Mouse (Mus musculus) neural tube, embryonic 11.5 days (tissue): Measurements from ENCODE around the gene Cfap44. TPM values are rescaled to one million over a fixed set of nuclear protein-coding genes. Genes with fewer than 3 reads are reported as not detected.

Experiments
- ATAC-seq: fragments of 200-750 bp; cut with Nextera tagmentation; 2 replicates; pipeline ENCODE4 v1.8.0; 2017; ENCODE audit warnings: moderate number of reproducible peaks, mild to moderate bottlenecking, moderate TSS enrichment, moderate library complexity; ENCODE audit not compliant: insufficient read depth, low FRiP score, low TSS enrichment
- DNase-seq: peaks from one replicate; pipeline ENCODE4 v3.0.0-alpha.2; 2015; ENCODE audit warnings: low spot score
- H3K27ac ChIP-seq: fragments of 300-500 bp; sonication (generic); 2 replicates; pipeline ENCODE4 v1.5.1; 2014; ENCODE audit warnings: low read depth, mild to moderate bottlenecking, low read length
- H3K27me3 ChIP-seq: fragments of 300-500 bp; sonication (generic); 2 replicates; pipeline ENCODE4 v1.6.1; 2014; ENCODE audit warnings: mild to moderate bottlenecking, low read length, mixed read lengths; ENCODE audit not compliant: control insufficient read depth, insufficient read depth
- H3K36me3 ChIP-seq: fragments of 300-500 bp; sonication (generic); 2 replicates; pipeline ENCODE4 v1.6.1; 2014; ENCODE audit warnings: mild to moderate bottlenecking, low read length, moderate library complexity, mixed read lengths; ENCODE audit not compliant: control insufficient read depth, insufficient read depth
- H3K4me1 ChIP-seq: fragments of 300-500 bp; sonication (generic); 2 replicates; pipeline ENCODE4 v1.6.1; 2014; ENCODE audit warnings: low read length, mixed read lengths; ENCODE audit not compliant: control insufficient read depth, insufficient read depth
- H3K4me2 ChIP-seq: fragments of 300-500 bp; sonication (generic); 2 replicates; pipeline ENCODE4 v1.6.1; 2014; ENCODE audit warnings: low read depth, mild to moderate bottlenecking, moderate library complexity
- H3K4me3 ChIP-seq: fragments of 300-500 bp; sonication (generic); 2 replicates; pipeline ENCODE4 v1.5.1; 2014; ENCODE audit warnings: low read depth, low read length
- H3K9ac ChIP-seq: fragments of 300-500 bp; sonication (generic); 2 replicates; pipeline ENCODE4 v1.6.1; 2014; ENCODE audit warnings: mild to moderate bottlenecking, low read length
- H3K9me3 ChIP-seq: fragments of 300-500 bp; sonication (generic); 2 replicates; pipeline ENCODE4 v1.6.1; 2016; ENCODE audit warnings: low read length; ENCODE audit not compliant: control insufficient read depth
- WGBS: fragments of 180-500 bp; shearing (Covaris S2); extraction: QIAGEN DNeasy Blood & Tissue Kit; methylation state at CpG from one replicate; pipeline ENCODE4 v1.1.7; 2014; 5-methylcytosine and 5-hydroxymethylcytosine counted together
- polyA plus RNA-seq: library from polyadenylated mRNA; unstranded; fragments of >200 nt; fragmentation: Nextera tagmentation; extraction: Ambion mirVana; gene quantifications from 2 replicates; pipeline ENCODE4 v1.2.1, GENCODE M21; 2014

Cfap44 gene
- polyA plus RNA-seq, 1 experiment from 2014 or later: 0.44 TPM

DNA sequence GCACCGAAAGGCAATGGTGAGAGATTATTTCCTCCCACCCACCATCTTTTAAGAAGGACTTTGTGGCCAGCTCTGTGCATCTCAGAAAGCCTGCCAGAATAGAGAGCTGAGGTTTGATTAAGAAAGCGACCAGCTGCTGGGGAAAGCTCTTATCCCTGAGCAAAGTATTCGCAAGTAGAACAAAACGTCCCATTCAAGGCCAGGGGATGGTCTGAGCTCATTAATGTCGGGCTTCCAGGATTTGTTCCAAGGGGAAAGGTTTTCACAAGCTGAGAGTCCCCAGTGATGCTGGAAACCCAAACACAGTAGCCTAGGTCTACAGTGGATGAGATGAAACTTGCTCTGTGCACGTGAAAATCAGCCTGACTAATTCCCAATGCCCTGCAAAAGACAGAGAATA lies 99.3 kb downstream of the Cfap44 start:
- no peaks in the 10 kb centered on the region; the same call in 1 of the 2 replicates for H3K4me1 ChIP-seq
- no peak for ATAC-seq

DNA sequence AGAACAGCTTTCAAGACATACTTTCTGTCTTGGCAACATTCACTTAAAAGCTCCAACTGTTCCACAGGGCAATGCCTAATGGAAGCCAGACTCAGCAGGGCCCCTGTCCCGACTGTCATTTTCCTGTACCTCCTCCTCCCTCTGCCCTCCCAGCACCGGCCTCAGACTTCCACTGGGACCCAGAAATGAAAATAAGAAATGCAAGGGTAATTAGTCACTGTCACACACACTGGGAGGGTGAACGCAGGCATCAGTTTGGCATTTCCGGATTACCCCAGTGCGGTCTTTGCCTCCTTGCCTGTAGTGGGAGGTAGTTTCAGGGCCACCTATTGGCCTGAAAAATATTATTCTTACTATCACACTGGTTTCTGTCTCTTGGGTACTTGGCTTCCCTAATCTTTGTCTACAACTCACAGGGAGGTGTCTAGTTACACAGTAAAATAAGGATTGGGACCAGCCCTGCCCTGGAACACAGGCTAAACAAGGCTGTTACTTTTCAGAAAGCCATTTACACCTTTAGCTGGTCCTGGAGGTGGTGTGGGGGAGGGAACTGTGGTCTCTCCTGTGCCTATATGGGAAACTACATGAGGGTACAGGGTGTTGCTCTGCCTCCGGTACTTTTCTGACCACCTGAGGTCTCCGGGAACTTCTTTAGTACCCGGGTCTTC lies 100.0 kb downstream of the Cfap44 start:
- no peak overlapping the region for H3K4me2 ChIP-seq
- H3K27me3 ChIP-seq: no peaks in the 10 kb centered on the region
- no peak for ATAC-seq
- no peak overlapping the region for H3K27ac ChIP-seq
- no peak overlapping the region for H3K4me3 ChIP-seq
- 43% methylated on average over 8 of the region's 8 CpGs for WGBS
- H3K9me3 ChIP-seq: no peaks in the 10 kb centered on the region
- no peaks in the 10 kb centered on the region; the same call in 1 of the 2 replicates for H3K4me1 ChIP-seq
- H3K9ac ChIP-seq: no peak overlapping the region
- H3K36me3 ChIP-seq: peaks cover 41% of the 10 kb centered on the region
- peak; percentile 67 for DNase-seq

More for the DNA sequence above, 99.3 kb downstream of the Cfap44 start:
- DNase-seq: no peak
- Histone ChIP-seq H3K36me3 (peaks cover 36% of the 10 kb centered on the region), H3K4me2 (no peak overlapping the region), H3K27me3 (no peaks in the 10 kb centered on the region), H3K27ac (no peak overlapping the region), H3K9ac (no peak overlapping the region), H3K9me3 (no peaks in the 10 kb centered on the region), H3K4me3 (no peak overlapping the region)
- 40% methylated on average over 6 of the region's 6 CpGs for WGBS

DNA sequence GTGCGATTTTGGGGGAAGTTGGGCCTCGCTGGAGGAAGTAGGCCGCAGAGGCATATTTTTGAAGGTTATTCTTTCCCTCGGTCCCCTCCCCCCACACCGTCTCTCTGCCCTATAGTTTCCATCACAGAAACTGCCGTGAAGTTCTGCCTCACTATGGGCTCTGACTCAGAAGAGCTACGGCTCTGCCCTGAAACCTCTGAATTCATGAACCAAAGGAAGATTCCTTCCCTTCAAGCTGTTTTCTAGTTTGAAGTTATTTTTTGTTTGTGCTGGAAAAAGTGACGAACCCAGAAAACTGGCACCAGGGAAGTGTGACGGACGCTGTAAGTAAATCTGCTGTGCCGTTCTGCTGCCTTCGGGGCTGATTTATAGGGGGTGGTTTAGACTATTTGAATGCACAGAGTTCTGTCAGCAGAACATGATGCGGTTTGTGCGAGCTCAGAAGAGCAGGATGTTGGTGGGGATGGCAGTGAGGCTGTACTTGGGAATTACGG lies 102.4 kb downstream of the Cfap44 start:
- Histone ChIP-seq H3K4me1 (no peaks in the 10 kb centered on the region; the same call in 1 of the 2 replicates), H3K4me3 (no peak overlapping the region), H3K27ac (no peak overlapping the region), H3K36me3 (peaks cover 53% of the 10 kb centered on the region), H3K9me3 (no peaks in the 10 kb centered on the region), H3K9ac (no peak overlapping the region), H3K4me2 (no peak overlapping the region; the same call in 1 of the 2 replicates), H3K27me3 (no peaks in the 10 kb centered on the region)
- no peak for DNase-seq
- no peak for ATAC-seq
- 81% methylated on average over 15 of the region's 15 CpGs for WGBS

DNA sequence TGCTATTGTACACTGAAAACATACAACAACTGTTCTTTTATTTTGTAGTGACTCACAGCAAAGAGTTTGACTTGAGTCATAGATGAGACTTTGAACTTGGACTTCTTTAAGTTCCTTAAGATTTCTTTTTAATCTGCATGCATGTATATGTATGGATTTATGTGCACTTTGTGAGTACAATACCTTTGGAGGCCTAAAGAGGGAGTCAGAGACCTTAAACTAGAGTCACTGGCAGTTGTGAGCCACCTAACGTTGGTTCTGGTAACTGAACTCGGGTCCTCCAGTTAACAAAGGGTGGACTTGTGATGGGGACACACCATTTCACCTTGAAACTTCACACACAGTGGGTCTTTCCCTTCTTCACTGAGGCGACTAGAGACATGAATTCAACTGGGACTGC lies 103.9 kb downstream of the Cfap44 start:
- DNase-seq (no peak), ATAC-seq (no peak)
- no peaks in the 10 kb centered on the region for H3K9me3 ChIP-seq
- H3K4me2 ChIP-seq: no peak overlapping the region
- peaks cover 56% of the 10 kb centered on the region for H3K36me3 ChIP-seq
- H3K4me1 ChIP-seq: no peaks in the 10 kb centered on the region; the same call in 1 of the 2 replicates
- no peaks in the 10 kb centered on the region for H3K27me3 ChIP-seq
- H3K4me3 ChIP-seq: no peak overlapping the region
- H3K27ac ChIP-seq: no peak overlapping the region
- WGBS: 91% methylated on average over 3 of the region's 3 CpGs
- no peak overlapping the region for H3K9ac ChIP-seq

DNA sequence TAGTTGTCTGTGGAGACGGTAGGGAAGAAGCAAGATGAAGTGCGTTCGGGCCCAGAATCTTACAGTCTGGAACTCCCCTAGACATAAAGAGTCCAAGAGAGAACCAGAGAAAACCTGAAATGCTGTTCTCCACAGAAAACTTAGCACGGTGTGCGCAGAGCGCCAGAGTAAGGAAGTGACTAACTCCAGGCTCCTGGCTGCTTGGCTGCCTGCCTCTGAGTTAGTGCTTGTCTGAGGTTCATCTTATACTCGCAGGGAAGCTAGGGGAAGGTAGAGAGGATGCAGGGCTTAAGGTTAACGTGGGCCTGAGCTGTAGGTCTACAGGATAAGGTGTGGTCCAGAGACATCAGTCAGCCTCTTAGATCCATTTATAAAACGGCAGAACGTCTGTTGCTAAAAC lies 107.2 kb downstream of the Cfap44 start:
- DNase-seq (no peak), ATAC-seq (no peak)
- 93% methylated on average over 10 of the region's 10 CpGs for WGBS
- H3K27ac ChIP-seq: no peak overlapping the region
- peaks cover 51% of the 10 kb centered on the region for H3K36me3 ChIP-seq
- H3K27me3 ChIP-seq: no peaks in the 10 kb centered on the region
- H3K4me2 ChIP-seq: no peak overlapping the region
- no peak overlapping the region for H3K9ac ChIP-seq
- H3K4me3 ChIP-seq: no peak overlapping the region
- H3K9me3 ChIP-seq: no peaks in the 10 kb centered on the region
- H3K4me1 ChIP-seq: no peaks in the 10 kb centered on the region

DNA sequence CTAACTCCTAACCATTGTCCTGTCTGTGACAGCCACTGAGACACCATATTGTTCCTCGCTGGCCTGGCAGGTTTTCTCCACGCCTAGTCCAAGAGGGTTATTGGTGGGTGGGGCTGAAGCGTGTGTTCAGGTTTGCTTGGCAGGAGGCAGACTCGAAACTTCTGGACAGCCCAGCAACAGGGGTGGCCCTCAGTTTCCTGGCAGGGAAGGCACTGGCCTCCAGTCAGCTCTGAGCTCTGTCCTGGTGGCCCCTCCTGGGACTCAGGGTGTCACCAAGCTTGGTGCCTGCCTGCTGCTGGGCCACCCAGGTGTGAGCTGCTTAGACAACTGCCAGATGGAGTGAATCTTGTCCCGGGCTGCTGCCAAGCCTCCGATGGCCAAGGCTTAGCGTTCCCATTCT lies 107.7 kb downstream of the Cfap44 start:
- H3K9ac ChIP-seq: no peak overlapping the region
- H3K36me3 ChIP-seq: peaks cover 49% of the 10 kb centered on the region
- H3K9me3 ChIP-seq: no peaks in the 10 kb centered on the region
- no peaks in the 10 kb centered on the region for H3K27me3 ChIP-seq
- no peak overlapping the region for H3K4me3 ChIP-seq
- no peak overlapping the region for H3K4me2 ChIP-seq
- no peak for ATAC-seq
- WGBS: 92% methylated on average over 7 of the region's 7 CpGs
- no peak overlapping the region for H3K27ac ChIP-seq
- no peaks in the 10 kb centered on the region for H3K4me1 ChIP-seq
- no peak for DNase-seq

DNA sequence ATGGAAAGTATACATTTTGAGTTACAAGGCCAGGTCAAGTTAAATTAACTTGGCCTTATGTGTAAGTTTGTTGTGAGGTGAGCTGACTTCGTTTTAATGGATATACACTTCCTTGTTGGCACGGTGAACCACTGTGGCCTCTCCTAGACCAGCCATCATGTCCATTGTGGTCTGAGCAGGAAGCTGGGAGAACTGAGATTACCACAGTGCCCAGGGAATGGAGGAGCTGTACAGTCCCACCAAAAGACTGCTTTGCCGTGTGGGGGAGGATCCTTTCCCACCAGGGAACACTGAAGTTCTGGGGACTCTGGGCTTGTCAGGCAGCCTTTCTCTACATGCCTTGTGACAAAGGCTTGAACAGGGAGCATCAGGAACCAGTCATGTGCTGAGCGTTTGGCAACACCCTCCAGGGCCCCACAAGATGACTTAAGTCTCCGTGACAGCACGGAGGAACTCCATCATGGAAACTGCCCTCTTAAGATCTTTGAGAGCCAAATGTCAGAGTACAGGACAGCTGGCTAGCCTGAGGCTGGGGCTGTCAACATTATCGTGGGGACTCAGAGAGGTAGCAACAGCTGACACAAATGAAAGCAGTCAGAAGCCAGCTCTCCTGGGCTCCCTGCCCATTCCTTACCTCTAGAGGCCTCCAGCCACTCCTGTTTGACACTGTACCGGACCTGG lies 108.4 kb downstream of the Cfap44 start:
- H3K4me2 ChIP-seq: no peak overlapping the region
- WGBS: 74% methylated on average over 8 of the region's 8 CpGs
- H3K27ac ChIP-seq: no peak overlapping the region
- H3K36me3 ChIP-seq: peaks cover 45% of the 10 kb centered on the region
- no peak for ATAC-seq
- no peaks in the 10 kb centered on the region for H3K27me3 ChIP-seq
- no peak overlapping the region for H3K9ac ChIP-seq
- H3K4me1 ChIP-seq: no peaks in the 10 kb centered on the region
- no peak overlapping the region for H3K4me3 ChIP-seq
- DNase-seq: no peak
- no peaks in the 10 kb centered on the region for H3K9me3 ChIP-seq

DNA sequence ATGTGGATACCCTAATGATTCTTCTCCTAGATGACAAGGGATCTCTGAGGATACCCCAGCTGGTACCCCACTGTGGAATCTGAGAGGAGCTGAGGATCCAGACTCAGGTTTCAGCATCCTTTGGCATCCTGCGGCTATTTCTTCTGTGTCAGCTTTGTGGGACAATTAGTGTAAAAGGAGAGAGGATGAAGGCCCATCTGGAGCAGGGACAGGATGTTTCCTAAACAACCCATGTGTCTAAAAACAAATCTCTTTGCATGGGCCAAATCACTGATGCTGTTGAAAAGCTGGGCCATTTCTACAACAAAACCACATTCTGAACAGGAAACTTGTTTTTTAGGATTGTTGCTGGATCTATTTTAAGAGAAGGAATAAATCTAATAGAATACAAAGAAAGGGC lies 110.6 kb downstream of the Cfap44 start:
- 85% methylated on average over 1 of the region's 1 CpGs for WGBS
- ATAC-seq (no peak), DNase-seq (no peak)
- Histone ChIP-seq H3K36me3 (peaks cover 31% of the 10 kb centered on the region), H3K27ac (no peak overlapping the region), H3K9ac (no peak overlapping the region), H3K4me2 (no peak overlapping the region), H3K4me1 (no peaks in the 10 kb centered on the region), H3K4me3 (no peak overlapping the region), H3K9me3 (no peaks in the 10 kb centered on the region), H3K27me3 (no peaks in the 10 kb centered on the region)
